Mouse (Mus musculus): Measurements from ENCODE around the gene Slc22a5.
"Not testable (repeated sequence)": the region's sequence is repeated elsewhere in the genome, so short reads cannot be mapped to it uniquely, and the experiment has no call there.

The Slc22a5 gene

GRCm38 (mm10) chr11:53889091-53889645 lies 2.3 kb downstream of the Slc22a5 start:
- no peak for DNase-seq (ENCODE audit: low spot score in 2 of 2)

- DNase-seq (ENCODE audit: low spot score in 2 of 2), result no peak
These were observed 3.2 kb downstream of the Slc22a5 start for GRCm38 (mm10) chr11:53888242-53888641.

GRCm38 (mm10) chr11:53883287-53883686 lies 8.2 kb downstream of the Slc22a5 start:
- DNase-seq (ENCODE audit: low spot score in 2 of 2), result no peak

- not testable (repeated sequence) for DNase-seq (ENCODE audit: low spot score in 2 of 2)
These were observed 13.4 kb downstream of the Slc22a5 start for GRCm38 (mm10) chr11:53878096-53878495.

- DNase-seq (ENCODE audit: low spot score in 2 of 2), result no peak
These were observed 15.0 kb downstream of the Slc22a5 start for GRCm38 (mm10) chr11:53876488-53876887.

- DNase-seq (ENCODE audit: low spot score in 2 of 2), result no peak
These were observed 16.8 kb downstream of the Slc22a5 start for GRCm38 (mm10) chr11:53874706-53875105.

- not testable (repeated sequence) for DNase-seq (ENCODE audit: low spot score in 2 of 2)
These were observed 17.4 kb downstream of the Slc22a5 start for GRCm38 (mm10) chr11:53873909-53874704.

GRCm38 (mm10) chr11:53871786-53872507 lies 19.5 kb downstream of the Slc22a5 start:
- no peak for DNase-seq (ENCODE audit: low spot score in 2 of 2)

GRCm38 (mm10) chr11:53869172-53869571 lies 22.3 kb downstream of the Slc22a5 start:
- no peak for DNase-seq (ENCODE audit: low spot score in 2 of 2)

- DNase-seq (ENCODE audit: low spot score in 2 of 2), result not testable (repeated sequence)
These were observed 23.1 kb downstream of the Slc22a5 start for GRCm38 (mm10) chr11:53868323-53868722.

- DNase-seq (ENCODE audit: low spot score in 2 of 2), result not testable (repeated sequence)
These were observed 26.6 kb downstream of the Slc22a5 start for GRCm38 (mm10) chr11:53864724-53865310.

GRCm38 (mm10) chr11:53860944-53861343 lies 30.5 kb downstream of the Slc22a5 start:
- not testable (repeated sequence) for DNase-seq (ENCODE audit: low spot score in 2 of 2)

- DNase-seq (ENCODE audit: low spot score in 2 of 2), result not testable (repeated sequence)
These were observed 32.5 kb downstream of the Slc22a5 start, which contains the start of gene Gm12216 for GRCm38 (mm10) chr11:53858761-53859580. Gene Gm12216, minus strand, starts transcription at chr11:53859256.

- DNase-seq (ENCODE audit: low spot score in 2 of 2), result no peak
These were observed 33.3 kb downstream of the Slc22a5 start for GRCm38 (mm10) chr11:53858058-53858760.

GRCm38 (mm10) chr11:53853665-53854064 lies 37.8 kb downstream of the Slc22a5 start:
- DNase-seq (ENCODE audit: low spot score in 2 of 2), result no peak

GRCm38 (mm10) chr11:53851795-53852194 lies 39.7 kb downstream of the Slc22a5 start:
- no peak for DNase-seq (ENCODE audit: low spot score in 2 of 2)

- DNase-seq (ENCODE audit: low spot score in 2 of 2), result peak; percentile 59 to 66
These were observed 41.7 kb downstream of the Slc22a5 start for GRCm38 (mm10) chr11:53849588-53850320.

GRCm38 (mm10) chr11:53845680-53846079 lies 45.8 kb downstream of the Slc22a5 start:
- DNase-seq (ENCODE audit: low spot score in 2 of 2), result no peak

GRCm38 (mm10) chr11:53843106-53843505 lies 48.4 kb downstream of the Slc22a5 start:
- no peak for DNase-seq (ENCODE audit: low spot score in 2 of 2)

- no peak for DNase-seq (ENCODE audit: low spot score in 2 of 2)
These were observed 49.3 kb downstream of the Slc22a5 start for GRCm38 (mm10) chr11:53842161-53842581.

All from frontal cortex, postnatal 10 days (tissue).